Mouse (Mus musculus) CH12.LX (cell line): ENCODE measurements at regions not wholly inside any gene's neighbourhood (a gene's known extent, or its start where the extent isn't known, plus 50 kb on each side); places are given as distances from the start of the nearest gene placed in this dataset.

ENCODE experiments used
- CHD1 ChIP-seq: IDR thresholded peaks from 2 replicates; pipeline ENCODE4 v1.6.1; 2012; ENCODE audit warnings: low read depth, low read length, improper control_type of control experiment, inconsistent platforms
- CTCF ChIP-seq, 2 experiments: IDR thresholded peaks in 1 of 2; conservative IDR thresholded peaks in 1 of 2; 2 replicates each; pipeline ENCODE4 v1.5.1; 2011 to 2012; ENCODE audit warnings: low read depth in 2 of 2, low read length in 2 of 2, improper control_type of control experiment in 1 of 2, inconsistent platforms in 1 of 2, mild to moderate bottlenecking in 1 of 2, moderate library complexity in 1 of 2
- ETS1 ChIP-seq: conservative IDR thresholded peaks from 2 replicates; pipeline ENCODE4 v1.6.1; 2012; ENCODE audit warnings: low read depth, mild to moderate bottlenecking, inconsistent platforms, low read length, improper control_type of control experiment, moderate library complexity
- MAFK ChIP-seq: IDR thresholded peaks from 2 replicates; pipeline ENCODE4 v1.6.1; 2011; ENCODE audit warnings: low read length, improper control_type of control experiment; ENCODE audit not compliant: insufficient replicate concordance
- NELFE ChIP-seq: IDR thresholded peaks from 2 replicates; pipeline ENCODE4 v1.6.1; 2011; ENCODE audit warnings: low read depth, low read length, improper control_type of control experiment
- USF2 ChIP-seq: conservative IDR thresholded peaks from 2 replicates; pipeline ENCODE4 v1.6.1; 2011; ENCODE audit warnings: low read depth, low read length, improper control_type of control experiment

DNA sequence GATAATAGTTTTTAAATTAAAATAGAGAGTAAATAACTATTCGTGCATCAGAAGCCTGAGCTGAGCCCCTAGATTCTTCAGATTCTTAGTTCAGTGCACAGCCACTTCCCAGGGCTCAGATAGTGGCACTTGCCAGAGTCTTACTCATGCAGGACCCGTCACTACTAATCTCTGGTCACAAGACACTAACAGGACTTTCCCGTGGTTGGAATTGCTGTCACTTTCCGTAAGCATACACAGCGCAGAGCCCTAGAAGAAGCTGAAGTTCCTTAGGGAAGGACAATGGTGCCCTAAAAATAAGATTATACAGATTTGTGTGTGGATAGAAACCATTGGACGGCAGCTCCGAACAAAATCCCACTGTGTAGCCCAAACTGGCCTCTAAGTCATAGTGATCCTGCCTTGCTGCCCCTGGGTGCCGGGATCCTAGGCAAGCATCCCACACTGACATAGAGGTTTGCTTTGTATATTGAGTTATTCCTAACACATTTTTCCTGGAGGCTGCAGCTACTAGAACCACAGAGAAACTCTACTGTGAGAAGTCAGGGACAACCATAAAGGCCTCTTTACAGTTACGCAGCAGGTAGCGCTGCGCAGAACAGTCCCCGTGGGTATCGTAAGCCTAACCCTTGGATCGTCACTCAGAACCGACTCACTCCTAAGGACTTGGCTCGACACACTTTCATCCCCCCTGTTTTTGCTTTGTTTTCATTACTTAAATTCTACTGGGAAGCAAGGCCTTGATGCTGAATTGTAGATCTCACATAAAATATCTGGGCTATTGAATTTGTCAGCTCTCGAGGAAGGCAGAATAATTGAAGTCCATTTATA is 57.7 kb upstream of the Vamp9 start:
- TF ChIP-seq CHD1 (no peak), CTCF (conservative IDR thresholded peaks at IDR 0.05 in 1 of 2, IDR thresholded peaks at IDR 0.05 in 1 of 2; ENCODE audit: low read depth in 2 of 2, low read length in 2 of 2) (no peak), USF2 (no peak), MAFK (no peak), NELFE (no peak), ETS1 (no peak)
